Mouse (Mus musculus) monocyte, adult 59 days (primary cell): ENCODE measurements around the gene Reg3b. TPM values are rescaled to one million over a fixed set of nuclear protein-coding genes. Genes with fewer than 3 reads are reported as not detected.

Experiments used
- total RNA-seq, 2 experiments: library from RNA; stranded (reverse); gene quantifications; one replicate each; pipeline ENCODE4 v1.2.4; 2023

Gene Reg3b
- total RNA-seq: not detected

GRCm38 (mm10) chr6:78370357-78370756 is at the start of gene Reg3b:
Reg3b (plus strand) TSS chr6:78370657.

GRCm38 (mm10) chr6:78378765-78379164 is 8.3 kb downstream of the Reg3b start, which contains the start of gene Reg3d:
Reg3d (minus strand) TSS chr6:78378865.

GRCm38 (mm10) chr6:78380409-78380808 is 10.0 kb downstream of the Reg3b start, which contains the start of gene Reg3a:
Reg3a (plus strand) TSS chr6:78380709.

GRCm38 (mm10) chr6:78395323-78395722 is 24.9 kb downstream of the Reg3b start, which contains the start of gene Reg2:
Reg2 (plus strand) TSS chr6:78395623.

GRCm38 (mm10) chr6:78422411-78422810 is 52.0 kb downstream of the Reg3b start, which contains the start of gene Reg1:
Reg1 (plus strand) TSS chr6:78422711.

Other genes starting within 250 kb of the Reg3b start
- not detected for gene Reg3d, start 8.2 kb downstream of the Reg3b start, total RNA-seq
- gene Reg3a, start 10.1 kb downstream of the Reg3b start, total RNA-seq: not detected
- gene Reg2, start 25.0 kb downstream of the Reg3b start, total RNA-seq: not detected
- not detected for gene Reg1, start 52.1 kb downstream of the Reg3b start, total RNA-seq
- gene Reg3g, start 98.2 kb downstream of the Reg3b start, total RNA-seq: not detected